Mouse (Mus musculus): ENCODE results near the gene Tnni1.

The Tnni1 gene

DNA sequence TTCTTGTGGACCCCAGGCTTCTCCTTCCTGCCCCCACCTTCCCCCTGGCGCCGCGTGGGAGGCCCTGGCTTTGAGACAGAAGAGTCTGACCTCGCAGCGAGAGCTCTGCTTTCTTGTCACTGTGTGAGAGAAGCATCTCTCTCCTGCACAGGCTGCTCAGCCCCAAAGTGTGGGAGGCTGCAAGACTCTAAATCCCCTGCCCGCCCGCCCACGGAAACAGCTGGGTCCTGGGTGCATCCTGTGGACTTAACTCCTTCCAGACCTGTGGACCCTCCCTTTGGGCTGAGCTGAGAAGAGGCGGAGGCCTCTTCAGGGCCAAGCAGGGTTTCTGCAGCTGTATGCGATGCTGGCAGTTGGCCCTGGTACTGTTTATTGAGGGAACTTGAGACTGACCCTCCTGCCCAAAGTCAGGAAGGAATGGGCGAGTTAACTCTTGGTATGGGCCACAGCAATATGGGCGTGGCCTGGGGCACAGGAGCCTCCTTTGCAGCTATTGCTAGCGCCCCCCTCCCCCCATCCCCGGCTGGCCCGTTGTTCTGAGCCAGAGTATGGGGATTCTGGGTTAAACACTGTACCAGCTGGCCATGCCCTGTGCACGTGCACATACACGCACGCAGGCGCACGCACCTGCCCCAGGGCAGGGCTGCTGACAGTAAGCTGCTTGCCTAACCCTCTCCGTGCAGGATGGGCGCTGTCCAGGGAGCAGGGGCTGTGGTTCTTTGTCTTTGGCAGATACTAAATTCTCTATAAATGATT lies at the start of gene Tnni1:
Gene Tnni1, plus strand, starts transcription at position 655 of the 756 bp plus-strand sequence.
- peak; percentile 60 for DNase-seq (ENCODE audit: low spot score)

DNA sequence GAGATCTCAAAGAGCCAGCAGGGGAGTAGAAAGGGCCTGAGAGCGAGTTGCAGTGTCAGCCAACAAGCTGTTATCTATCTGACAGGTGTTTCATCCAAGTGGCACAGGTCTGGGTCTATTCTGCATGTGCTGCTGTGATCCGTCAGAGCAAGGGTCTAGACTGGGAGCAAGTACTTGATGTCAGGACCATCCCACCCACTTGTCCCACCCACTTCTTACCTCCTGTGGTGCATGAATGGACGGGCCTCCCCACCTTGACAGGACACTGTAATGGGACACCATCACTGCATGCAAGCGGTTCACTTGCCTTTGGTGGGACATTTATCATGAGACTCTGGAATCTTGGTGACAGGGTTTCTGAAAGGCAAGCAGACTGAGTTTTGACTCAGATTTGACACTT lies 49.4 kb upstream of the Tnni1 start:
- no peak for DNase-seq (ENCODE audit: low spot score)

DNA sequence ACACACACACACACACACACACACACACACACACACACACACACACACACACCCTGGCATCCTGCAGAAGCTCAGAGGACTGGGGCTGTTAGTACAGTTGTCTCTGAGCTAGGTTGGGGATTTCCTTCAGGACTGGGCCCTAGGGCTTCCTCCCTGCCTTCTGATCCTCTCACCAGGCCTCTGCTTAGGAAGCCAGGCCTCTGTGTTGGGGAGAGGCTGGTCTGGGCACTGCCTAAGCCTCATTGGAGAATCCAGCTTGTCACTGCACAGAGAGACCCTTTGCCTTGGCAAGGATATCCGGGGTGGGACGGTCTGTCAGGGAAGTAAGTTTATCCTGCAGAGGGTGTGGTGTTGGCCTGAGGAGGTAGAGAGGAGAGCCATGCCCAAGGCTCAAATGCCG lies 48.9 kb upstream of the Tnni1 start:
- DNase-seq (ENCODE audit: low spot score): no peak

GRCm38 (mm10) chr1:135731393-135731792 lies 47.8 kb upstream of the Tnni1 start:
- no peak for DNase-seq (ENCODE audit: low spot score)

GRCm38 (mm10) chr1:135731897-135732684 lies 47.1 kb upstream of the Tnni1 start:
- no peak for DNase-seq (ENCODE audit: low spot score)

- no peak for DNase-seq (ENCODE audit: low spot score)
Observed at GRCm38 (mm10) chr1:135734225-135734937, 44.9 kb upstream of the Tnni1 start.

GRCm38 (mm10) chr1:135735460-135735859 lies 43.8 kb upstream of the Tnni1 start:
- no peak for DNase-seq (ENCODE audit: low spot score)

DNA sequence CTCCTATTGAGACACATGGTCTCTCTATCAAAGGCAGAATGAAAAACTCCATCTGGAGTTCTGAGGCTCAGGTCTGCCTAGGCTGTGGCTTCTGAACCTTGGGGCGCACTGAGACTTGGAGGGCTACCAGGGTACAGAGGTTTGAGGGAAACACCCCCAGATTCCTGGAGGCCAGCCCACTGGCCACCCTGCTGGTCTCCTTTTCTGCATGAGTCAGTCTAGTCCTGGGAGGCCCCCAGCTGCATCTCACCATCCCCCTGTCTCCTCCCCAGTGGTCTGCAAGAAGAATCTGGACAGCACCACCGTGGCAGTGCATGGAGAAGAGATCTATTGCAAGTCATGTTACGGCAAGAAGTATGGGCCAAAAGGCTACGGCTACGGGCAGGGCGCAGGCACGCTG lies 34.2 kb upstream of the Tnni1 start:
- no peak for DNase-seq (ENCODE audit: low spot score)

- DNase-seq (ENCODE audit: low spot score): no peak
Observed at GRCm38 (mm10) chr1:135746248-135746647, 33.0 kb upstream of the Tnni1 start.

DNA sequence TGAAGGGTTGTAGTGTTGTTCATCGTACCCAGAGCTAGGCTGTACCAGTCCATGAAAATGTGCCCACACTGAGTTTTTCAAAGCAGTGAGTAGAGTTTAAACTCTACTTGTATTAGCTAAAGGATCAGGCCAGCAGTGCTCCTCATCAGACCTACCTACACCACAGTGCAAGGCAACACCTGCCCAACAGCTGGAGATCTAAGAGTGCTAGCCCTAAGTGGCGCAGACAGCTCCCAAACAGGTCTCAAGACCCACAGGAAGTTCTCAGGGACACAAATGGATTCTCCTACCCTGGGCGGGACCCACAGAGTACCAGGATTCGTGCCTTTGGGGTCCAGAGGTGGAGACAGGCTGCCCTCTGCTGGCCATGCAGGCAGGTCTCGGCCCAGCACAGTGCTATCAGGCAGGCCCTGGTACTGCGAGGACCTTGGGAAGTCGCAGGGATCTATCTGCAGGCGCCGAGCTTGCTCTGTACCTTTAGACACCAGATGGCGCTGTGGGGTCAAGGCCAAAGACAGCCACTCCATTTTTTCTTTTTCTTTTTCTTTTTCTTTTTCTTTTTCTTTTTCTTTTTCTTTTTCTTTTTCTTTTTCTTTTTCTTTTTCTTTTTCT lies 26.4 kb upstream of the Tnni1 start:
- DNase-seq (ENCODE audit: low spot score): peak; percentile 87

GRCm38 (mm10) chr1:135755287-135755686 lies 23.9 kb upstream of the Tnni1 start:
- DNase-seq (ENCODE audit: low spot score): no peak

DNA sequence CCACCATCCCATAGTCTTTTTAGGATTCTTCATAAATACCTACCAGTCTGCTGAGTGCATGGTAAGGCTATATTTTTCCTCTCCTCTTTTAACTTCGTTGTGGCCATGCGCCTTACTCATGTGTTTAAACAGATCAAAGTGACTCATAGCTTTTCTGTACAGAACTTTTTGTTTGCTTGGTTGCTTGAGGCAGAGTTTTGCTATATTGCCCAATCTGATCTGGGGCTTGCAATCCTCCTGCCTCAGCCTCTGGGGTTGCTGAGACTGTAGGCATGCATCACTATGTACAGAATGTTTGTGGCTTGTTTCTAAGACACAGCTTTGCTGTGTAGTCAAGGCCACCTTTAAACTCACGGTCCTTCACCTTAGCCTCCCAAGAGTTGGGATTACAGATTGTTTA lies 23.3 kb upstream of the Tnni1 start:
- no peak for DNase-seq (ENCODE audit: low spot score)

DNA sequence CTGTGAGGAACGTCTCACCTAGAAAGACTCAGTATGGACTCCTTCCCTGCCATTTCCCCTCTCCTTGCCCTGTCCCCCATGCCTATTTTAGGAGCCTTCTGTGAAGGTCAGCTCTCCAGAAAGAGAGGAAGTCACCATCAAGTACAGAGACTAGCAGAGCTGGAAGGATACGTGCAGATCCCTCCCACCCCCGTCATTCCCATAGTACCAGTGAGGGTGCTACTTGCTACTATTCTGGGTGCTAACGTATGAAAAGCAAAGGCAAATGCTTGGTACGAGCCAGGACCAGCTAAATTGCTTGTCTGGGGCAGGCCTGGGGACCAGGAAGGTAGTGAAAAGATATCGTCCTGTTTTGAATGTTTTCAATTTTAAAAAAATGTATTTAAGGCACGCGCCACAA lies 21.9 kb upstream of the Tnni1 start:
- DNase-seq (ENCODE audit: low spot score): no peak

GRCm38 (mm10) chr1:135759685-135760084 lies 19.5 kb upstream of the Tnni1 start:
- DNase-seq (ENCODE audit: low spot score): no peak

DNA sequence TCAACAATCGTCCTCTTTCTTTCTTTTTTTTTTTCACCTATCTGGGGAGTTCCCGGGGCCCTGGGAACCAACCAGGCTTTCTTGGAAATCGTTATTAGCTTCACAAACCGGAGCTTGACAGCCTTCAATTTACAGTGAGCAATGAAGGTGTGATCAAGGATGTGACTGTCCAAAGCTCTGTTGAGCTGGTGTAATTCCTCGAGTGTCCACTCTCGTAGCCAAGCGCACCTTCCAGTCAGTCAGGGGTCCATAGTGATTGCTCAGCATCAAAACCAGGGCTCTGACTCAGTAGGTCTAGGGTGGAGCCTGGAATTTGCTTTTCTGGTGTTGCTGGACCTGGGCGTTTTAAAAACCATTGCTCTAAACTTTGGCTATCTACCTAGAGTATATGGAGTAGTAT lies 19.0 kb upstream of the Tnni1 start:
- no peak for DNase-seq (ENCODE audit: low spot score)

DNA sequence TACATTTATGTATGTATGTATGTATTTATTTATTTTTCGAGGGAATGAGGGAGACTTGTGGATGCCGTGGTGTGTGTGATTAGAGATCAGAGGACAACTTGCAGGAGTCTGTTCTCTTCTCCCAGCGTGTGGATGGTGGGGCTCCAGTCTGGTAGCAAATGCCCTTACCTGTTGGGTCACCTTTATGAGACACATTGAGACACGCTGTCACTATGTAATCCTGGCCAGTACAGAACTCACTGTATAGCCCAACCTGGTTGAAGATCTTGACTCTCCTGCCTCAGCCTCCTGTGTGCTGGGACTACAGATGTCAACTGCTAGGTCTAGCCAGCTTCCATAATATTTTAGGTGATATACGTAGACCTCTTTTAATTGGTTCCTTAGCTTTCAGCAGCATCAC lies 17.5 kb upstream of the Tnni1 start:
- DNase-seq (ENCODE audit: low spot score): no peak

DNA sequence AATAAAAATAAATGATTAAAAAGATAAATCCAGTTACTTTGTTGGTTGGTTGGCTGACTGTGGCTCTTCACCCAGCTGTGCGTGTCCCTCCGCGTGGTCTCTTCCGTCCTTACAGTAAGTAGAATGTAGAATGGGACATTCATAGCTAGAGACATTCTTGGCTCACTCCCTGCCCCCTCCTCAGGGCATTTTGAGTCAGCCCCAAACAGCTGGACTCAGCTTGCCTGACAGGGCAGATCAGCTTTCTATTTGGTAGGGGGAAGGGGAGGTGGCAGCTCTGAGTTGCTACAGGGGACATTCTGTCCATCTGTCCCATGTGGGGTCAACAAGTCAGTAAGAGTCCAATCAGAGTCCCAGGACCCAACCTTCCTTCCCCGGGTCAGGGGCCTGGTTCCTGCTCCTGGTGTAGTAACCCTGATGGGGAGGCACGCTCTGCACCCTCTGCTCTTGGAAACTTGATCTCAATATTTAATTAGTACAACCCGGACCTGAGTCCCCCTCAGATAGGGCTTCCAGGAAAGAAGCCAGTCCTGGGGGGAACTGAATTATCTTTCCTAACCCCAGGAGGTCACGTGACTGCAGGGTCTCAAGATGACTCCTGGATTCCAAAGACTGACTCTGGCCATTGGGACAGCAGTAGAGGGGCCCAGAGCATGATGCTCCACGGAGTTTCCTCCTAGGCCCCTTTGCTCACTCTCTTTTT lies 15.6 kb upstream of the Tnni1 start:
- no peak for DNase-seq (ENCODE audit: low spot score)

- DNase-seq (ENCODE audit: low spot score): no peak
Observed at GRCm38 (mm10) chr1:135764206-135764528, 15.1 kb upstream of the Tnni1 start.

- peak; percentile 85 for DNase-seq (ENCODE audit: low spot score)
Observed at GRCm38 (mm10) chr1:135765645-135766591, 13.3 kb upstream of the Tnni1 start, which contains the start of gene Phlda3. Gene Phlda3 (plus strand): TSS chr1:135766119.

- no peak for DNase-seq (ENCODE audit: low spot score)
Observed at GRCm38 (mm10) chr1:135766592-135767306, 12.5 kb upstream of the Tnni1 start.
